Mouse (Mus musculus) MEL-GATA-1-ER (cell line): ENCODE measurements around the gene Doc2a.

Experiments used
- DNase-seq: peaks from one replicate; pipeline ENCODE4 v3.0.0-alpha.2; 2012; ENCODE audit warnings: low read depth; ENCODE audit errors: extremely low read depth

Doc2a gene

GRCm38 (mm10) chr7:126823202-126823711 lies 24.0 kb upstream of the Doc2a start:
- DNase-seq = no peak

GRCm38 (mm10) chr7:126823940-126824339 lies 23.3 kb upstream of the Doc2a start:
- no peak for DNase-seq

GRCm38 (mm10) chr7:126825403-126825802 lies 21.8 kb upstream of the Doc2a start:
- no peak for DNase-seq

- no peak for DNase-seq
Observed at GRCm38 (mm10) chr7:126825952-126826351, 21.3 kb upstream of the Doc2a start.

- DNase-seq = no peak
Observed at GRCm38 (mm10) chr7:126831539-126831938, 15.7 kb upstream of the Doc2a start, which contains the start of gene 4930451I11Rik. TSS of gene 4930451I11Rik (minus strand) at chr7:126831639.

- DNase-seq = peak; percentile 91
Observed at GRCm38 (mm10) chr7:126832036-126832598, 15.1 kb upstream of the Doc2a start.

GRCm38 (mm10) chr7:126833294-126833693 lies 13.9 kb upstream of the Doc2a start:
- no peak for DNase-seq

- no peak for DNase-seq
Observed at GRCm38 (mm10) chr7:126843276-126843675, 3.9 kb upstream of the Doc2a start.

GRCm38 (mm10) chr7:126845516-126845915 lies 1.7 kb upstream of the Doc2a start:
- DNase-seq = no peak

- DNase-seq = no peak
Observed at GRCm38 (mm10) chr7:126847421-126848398, 494 bp downstream of the Doc2a start.

GRCm38 (mm10) chr7:126848794-126849193 lies 1.6 kb downstream of the Doc2a start:
- no peak for DNase-seq

- no peak for DNase-seq
Observed at GRCm38 (mm10) chr7:126850161-126850560, 2.9 kb downstream of the Doc2a start.

GRCm38 (mm10) chr7:126851192-126851591 lies 4.0 kb downstream of the Doc2a start:
- DNase-seq = no peak

- no peak for DNase-seq
Observed at GRCm38 (mm10) chr7:126853454-126853853, 6.2 kb downstream of the Doc2a start.

GRCm38 (mm10) chr7:126855641-126856040 lies 8.4 kb downstream of the Doc2a start:
- no peak for DNase-seq

GRCm38 (mm10) chr7:126856741-126857420 lies 9.7 kb downstream of the Doc2a start:
- DNase-seq = no peak

- peak; percentile 51 for DNase-seq
Observed at GRCm38 (mm10) chr7:126860987-126861386, 13.8 kb downstream of the Doc2a start.

- DNase-seq = peak; percentile 86
Observed at GRCm38 (mm10) chr7:126861429-126862130, 14.4 kb downstream of the Doc2a start, which contains the start of gene Hirip3. TSS of gene Hirip3 (plus strand) at chr7:126861972.

GRCm38 (mm10) chr7:126862147-126862784 lies 15.1 kb downstream of the Doc2a start, which contains the start of gene Ino80e:
TSS of gene Ino80e (minus strand) at chr7:126862377.
- DNase-seq = peak; percentile 83

GRCm38 (mm10) chr7:126863791-126864190 lies 16.6 kb downstream of the Doc2a start:
- DNase-seq = no peak
